Mouse (Mus musculus): ENCODE results near the gene Tmc6.
A peak's percentile ranks its signal among the peaks of the same experiment; 100 is the strongest.
"Not testable (repeated sequence)": the region's sequence is repeated elsewhere in the genome, so short reads cannot be mapped to it uniquely, and the experiment has no call there.

Gene Tmc6

GRCm38 (mm10) chr11:117810401-117811046 is 28.5 kb upstream of the Tmc6 start:
- DNase-seq (ENCODE audit: low spot score): peak; percentile 95

- DNase-seq (ENCODE audit: low spot score): peak; percentile 85
Measured at GRCm38 (mm10) chr11:117809407-117810311, 27.7 kb upstream of the Tmc6 start, which contains the start of the genes Gm20708 and Syngr2. Gm20708 (plus strand) TSS chr11:117809668. Syngr2 (plus strand) TSS chr11:117809668.

- no peak for DNase-seq (ENCODE audit: low spot score)
Measured at GRCm38 (mm10) chr11:117806781-117807180, 24.8 kb upstream of the Tmc6 start.

GRCm38 (mm10) chr11:117803166-117803688 is 21.2 kb upstream of the Tmc6 start:
- no peak for DNase-seq (ENCODE audit: low spot score)

- DNase-seq (ENCODE audit: low spot score): no peak
Measured at GRCm38 (mm10) chr11:117801650-117802049, 19.7 kb upstream of the Tmc6 start.

- DNase-seq (ENCODE audit: low spot score): no peak
Measured at GRCm38 (mm10) chr11:117800038-117800437, 18.0 kb upstream of the Tmc6 start.

GRCm38 (mm10) chr11:117799174-117799573 is 17.2 kb upstream of the Tmc6 start:
- no peak for DNase-seq (ENCODE audit: low spot score)

GRCm38 (mm10) chr11:117798160-117798541 is 16.2 kb upstream of the Tmc6 start:
- DNase-seq (ENCODE audit: low spot score): no peak

GRCm38 (mm10) chr11:117797511-117798159 is 15.6 kb upstream of the Tmc6 start, which contains the start of gene 6030468B19Rik:
6030468B19Rik (plus strand) TSS chr11:117797660.
- DNase-seq (ENCODE audit: low spot score): no peak

GRCm38 (mm10) chr11:117796954-117797353 is 15.0 kb upstream of the Tmc6 start:
- DNase-seq (ENCODE audit: low spot score): no peak

- no peak for DNase-seq (ENCODE audit: low spot score)
Measured at GRCm38 (mm10) chr11:117794035-117794551, 12.1 kb upstream of the Tmc6 start.

GRCm38 (mm10) chr11:117792281-117792888 is 10.4 kb upstream of the Tmc6 start:
- DNase-seq (ENCODE audit: low spot score): no peak

- no peak for DNase-seq (ENCODE audit: low spot score)
Measured at GRCm38 (mm10) chr11:117791441-117791761, 9.4 kb upstream of the Tmc6 start.

GRCm38 (mm10) chr11:117790703-117791440 is 8.9 kb upstream of the Tmc6 start:
- DNase-seq (ENCODE audit: low spot score): no peak

GRCm38 (mm10) chr11:117790286-117790685 is 8.3 kb upstream of the Tmc6 start:
- peak; percentile 83 for DNase-seq (ENCODE audit: low spot score)

GRCm38 (mm10) chr11:117788481-117788880 is 6.5 kb upstream of the Tmc6 start:
- DNase-seq (ENCODE audit: low spot score): not testable (repeated sequence)

GRCm38 (mm10) chr11:117786294-117786693 is 4.3 kb upstream of the Tmc6 start:
- no peak for DNase-seq (ENCODE audit: low spot score)

GRCm38 (mm10) chr11:117783683-117784309 is 1.8 kb upstream of the Tmc6 start:
- DNase-seq (ENCODE audit: low spot score): no peak

- peak; percentile 72 for DNase-seq (ENCODE audit: low spot score)
Measured at GRCm38 (mm10) chr11:117783089-117783488, 1.1 kb upstream of the Tmc6 start.

- no peak for DNase-seq (ENCODE audit: low spot score)
Measured at GRCm38 (mm10) chr11:117782705-117783034, 672 bp upstream of the Tmc6 start.
